Mouse (Mus musculus) liver, adult 2 months (tissue): ENCODE measurements around the gene Wdr12. TPM values are rescaled to one million over a fixed set of nuclear protein-coding genes. Genes with fewer than 3 reads are reported as not detected.

ENCODE experiments used
- DNase-seq: peaks from one replicate; pipeline ENCODE4 v3.0.0-alpha.2; 2011; ENCODE audit warnings: low read depth, low spot score; ENCODE audit errors: extremely low read depth
- H3K27ac ChIP-seq: fragments of 200-500 bp; replicated peaks from 2 replicates; pipeline ENCODE4 v1.5.1; 2012; ENCODE audit warnings: low read depth, mild to moderate bottlenecking, control low read depth, inconsistent platforms, low read length; ENCODE audit not compliant: insufficient read depth
- H3K27me3 ChIP-seq: fragments of 200-500 bp; 2 replicates; pipeline ENCODE4 v1.6.1; 2012; ENCODE audit warnings: mild to moderate bottlenecking, moderate library complexity, low read length, inconsistent platforms; ENCODE audit not compliant: control insufficient read depth, insufficient read depth
- H3K36me3 ChIP-seq: fragments of 200-500 bp; 2 replicates; pipeline ENCODE4 v1.6.1; 2012; ENCODE audit warnings: low read length, inconsistent platforms; ENCODE audit not compliant: control insufficient read depth, insufficient read depth
- H3K4me1 ChIP-seq: fragments of 200-500 bp; 2 replicates; pipeline ENCODE4 v1.6.1; 2011; ENCODE audit warnings: low read length; ENCODE audit not compliant: control insufficient read depth, insufficient read depth
- H3K4me3 ChIP-seq: fragments of 200-500 bp; 2 replicates; pipeline ENCODE4 v1.5.1; 2011; ENCODE audit warnings: low read depth, mild to moderate bottlenecking, control low read depth, low read length, moderate library complexity; ENCODE audit not compliant: insufficient read depth
- H3K79me2 ChIP-seq: fragments of 200-500 bp; 2 replicates; pipeline ENCODE4 v1.6.1; 2012; ENCODE audit warnings: inconsistent platforms, mild to moderate bottlenecking, low read length, moderate library complexity; ENCODE audit not compliant: control insufficient read depth, insufficient read depth
- H3K9ac ChIP-seq: fragments of 200-500 bp; 2 replicates; pipeline ENCODE4 v1.6.1; 2012; ENCODE audit warnings: low read depth, mild to moderate bottlenecking, control low read depth, inconsistent platforms, low read length
- CTCF ChIP-seq: fragments of 200-500 bp; IDR thresholded peaks from 2 replicates; pipeline ENCODE4 v1.5.1; 2011; ENCODE audit warnings: low read depth, low read length, control low read depth
- POLR2A ChIP-seq: fragments of 200-500 bp; IDR thresholded peaks from 2 replicates; pipeline ENCODE4 v1.6.1; 2011; ENCODE audit warnings: low read length, control low read depth; ENCODE audit not compliant: insufficient read depth; ENCODE audit errors: extremely low read depth
- WGBS: fragments of 180-500 bp; shearing (Covaris S2); methylation state at CpG from one replicate; pipeline ENCODE4 v1.1.7; 2018; 5-methylcytosine and 5-hydroxymethylcytosine counted together
- polyA plus RNA-seq: library from polyadenylated mRNA; depleted of rRNA; stranded (reverse); fragments of >200 nt; gene quantifications from 2 replicates; pipeline ENCODE4 v1.2.3, GENCODE M21; 2012; rRNA removed
- total RNA-seq: library from RNA; depleted of rRNA; stranded (reverse); fragments of >200 nt; gene quantifications from 2 replicates; pipeline ENCODE4 v1.2.3, GENCODE M21; 2014; rRNA removed

Gene Wdr12
- total and polyA plus RNA-seq, 2 experiments = 6.3 to 9.0 TPM

DNA sequence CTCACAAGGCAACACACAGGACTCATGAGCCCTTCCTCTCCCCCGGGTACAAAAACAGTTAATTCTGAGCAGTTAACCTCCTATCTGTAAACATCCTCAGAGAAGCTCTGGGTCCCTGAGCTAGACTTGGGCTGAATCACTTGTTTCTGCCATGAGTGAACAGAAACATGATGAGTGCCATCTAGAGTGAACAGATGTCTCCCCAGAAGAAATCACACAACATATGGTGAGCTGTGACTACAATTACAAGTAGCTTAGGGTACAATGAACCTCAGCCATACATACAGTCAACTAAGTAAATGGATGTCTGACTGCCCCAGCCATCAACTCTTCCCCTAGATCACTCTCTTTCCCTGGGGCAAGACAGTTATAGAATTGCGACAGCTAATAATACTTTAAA, 63.4 kb downstream of the Wdr12 start:
- TF ChIP-seq POLR2A (no peak), CTCF (no peak)
- WGBS = 95% methylated on average over 2 of the region's 2 CpGs
- H3K4me3 ChIP-seq = no peak overlapping the region
- H3K36me3 ChIP-seq = no peaks in the 10 kb centered on the region
- H3K79me2 ChIP-seq = no peaks in the 10 kb centered on the region
- no peak overlapping the region for H3K27ac ChIP-seq
- no peak for DNase-seq
- H3K9ac ChIP-seq = no peak overlapping the region
- H3K27me3 ChIP-seq = no peaks in the 10 kb centered on the region
- H3K4me1 ChIP-seq = no peaks in the 10 kb centered on the region

Other genes starting within 250 kb of the Wdr12 start
- gene Fam117b, start 185.6 kb downstream of the Wdr12 start, total RNA-seq = 3.7 and 3.9 TPM in 2 replicates
- 1.4 and 2.0 TPM in 2 replicates for gene Fam117b, start 185.6 kb downstream of the Wdr12 start, polyA plus RNA-seq
- under 0.01 TPM in 1 of 2 replicates, not detected in the other for gene Ica1l, start 55.5 kb downstream of the Wdr12 start, total RNA-seq
- not detected in 2 replicates for gene Ica1l, start 55.5 kb downstream of the Wdr12 start, polyA plus RNA-seq
- 4.7 and 5.8 TPM in 2 replicates for gene Carf, start 398 bp downstream of the Wdr12 start, total RNA-seq
- gene Carf, start 398 bp downstream of the Wdr12 start, polyA plus RNA-seq = 0.61 and 0.69 TPM in 2 replicates
- 33.0 and 38.1 TPM in 2 replicates for gene Nbeal1, start 82.0 kb upstream of the Wdr12 start, total RNA-seq
- gene Nbeal1, start 82.0 kb upstream of the Wdr12 start, polyA plus RNA-seq = 1.2 and 1.4 TPM in 2 replicates
- gene Cyp20a1, start 244.7 kb upstream of the Wdr12 start, total RNA-seq = 17.7 and 19.6 TPM in 2 replicates
- 3.6 and 4.0 TPM in 2 replicates for gene Cyp20a1, start 244.7 kb upstream of the Wdr12 start, polyA plus RNA-seq